Mouse (Mus musculus) spleen, adult 2 months (tissue): ENCODE data around the gene Olfr1419. TPM values are rescaled to one million over a fixed set of nuclear protein-coding genes. Genes with fewer than 3 reads are reported as not detected.
"Not testable (repeated sequence)": the region's sequence is repeated elsewhere in the genome, so short reads cannot be mapped to it uniquely, and the experiment has no call there.

Experiments used
- DNase-seq, 2 experiments: peaks; one replicate each; pipeline versions ENCODE4 v3.0.0 to v3.0.0-alpha.2; 2012 to 2021; ENCODE audit warnings: low spot score in 2 of 2, low read depth in 1 of 2
- H3K27ac ChIP-seq: fragments of 200-500 bp; 2 replicates; pipeline ENCODE4 v1.5.1; 2012; ENCODE audit warnings: low read length, inconsistent platforms; ENCODE audit not compliant: insufficient read depth
- H3K27me3 ChIP-seq: fragments of 200-500 bp; 2 replicates; pipeline ENCODE4 v1.6.1; 2012; ENCODE audit warnings: mild to moderate bottlenecking, moderate library complexity, low read length, inconsistent platforms; ENCODE audit not compliant: control insufficient read depth, insufficient read depth
- H3K36me3 ChIP-seq: fragments of 200-500 bp; 2 replicates; pipeline ENCODE4 v1.6.1; 2012; ENCODE audit warnings: mild to moderate bottlenecking, low read length, inconsistent platforms; ENCODE audit not compliant: control insufficient read depth, insufficient read depth
- H3K4me1 ChIP-seq: fragments of 200-500 bp; 2 replicates; pipeline ENCODE4 v1.6.1; 2011; ENCODE audit warnings: inconsistent platforms; ENCODE audit not compliant: control insufficient read depth, insufficient read depth, insufficient read length
- H3K4me3 ChIP-seq: fragments of 200-500 bp; 2 replicates; pipeline ENCODE4 v1.5.1; 2011; ENCODE audit warnings: mild to moderate bottlenecking, inconsistent platforms; ENCODE audit not compliant: insufficient read depth, insufficient read length; ENCODE audit errors: extremely low read depth
- CTCF ChIP-seq: fragments of 200-500 bp; IDR thresholded peaks from 2 replicates; pipeline ENCODE4 v1.5.1; 2011; ENCODE audit warnings: mild to moderate bottlenecking, inconsistent platforms; ENCODE audit not compliant: insufficient read depth, insufficient read length, insufficient replicate concordance; ENCODE audit errors: extremely low read depth
- POLR2A ChIP-seq: fragments of 200-500 bp; IDR thresholded peaks from 2 replicates; pipeline ENCODE4 v1.6.1; 2011; ENCODE audit warnings: low read depth, low read length, inconsistent platforms
- WGBS: fragments of 180-500 bp; shearing (Covaris S2); methylation state at CpG from one replicate; pipeline ENCODE4 v1.1.7; 2018; 5-methylcytosine and 5-hydroxymethylcytosine counted together
- polyA plus RNA-seq: library from polyadenylated mRNA; depleted of rRNA; stranded (reverse); fragments of >200 nt; gene quantifications from 2 replicates; pipeline ENCODE4 v1.2.3, GENCODE M21; 2012; rRNA removed

Olfr1419 gene
- polyA plus RNA-seq: not detected in 2 replicates

- no peak within 1 kb of the TSS for H3K27ac ChIP-seq
- H3K4me1 ChIP-seq: no peaks in the 10 kb centered on the region
- H3K4me3 ChIP-seq: no peak within 1 kb of the TSS
- no peak for DNase-seq
- H3K36me3 ChIP-seq: no peaks in the 10 kb centered on the region
- H3K27me3 ChIP-seq: no peaks in the 10 kb centered on the region
- 51% methylated on average over 1 of the region's 1 CpGs for WGBS
- TF ChIP-seq CTCF (no peak), POLR2A (no peak)
These were observed at the start of gene Olfr1419 for GRCm38 (mm10) chr19:11875006-11875405. Olfr1419 (minus strand) TSS chr19:11875106.

GRCm38 (mm10) chr19:11922515-11922914 is 47.6 kb upstream of the Olfr1419 start:
- not testable (repeated sequence) for H3K4me1 ChIP-seq, H3K4me3 ChIP-seq, H3K27me3 ChIP-seq, H3K27ac ChIP-seq, DNase-seq
- peaks cover 42% of the 10 kb centered on the region for H3K36me3 ChIP-seq
- 97% methylated on average over 2 of the region's 2 CpGs for WGBS

- peaks cover 39% of the 10 kb centered on the region for H3K36me3 ChIP-seq
- 97% methylated on average over 1 of the region's 1 CpGs for WGBS
These were observed 47.2 kb upstream of the Olfr1419 start for GRCm38 (mm10) chr19:11922068-11922467.

GRCm38 (mm10) chr19:11915804-11916203 is 40.9 kb upstream of the Olfr1419 start:
- Histone ChIP-seq H3K27me3 (no peaks in the 10 kb centered on the region), H3K4me1 (peaks cover 3% of the 10 kb centered on the region), H3K36me3 (peaks cover 10% of the 10 kb centered on the region), H3K4me3 (no peak overlapping the region), H3K27ac (no peak overlapping the region)
- DNase-seq: no peak
- 66% methylated on average over 2 of the region's 2 CpGs for WGBS
- TF ChIP-seq CTCF (no peak), POLR2A (no peak)

More at GRCm38 (mm10) chr19:11922068-11922467, 47.2 kb upstream of the Olfr1419 start:
- no peak for TF ChIP-seq POLR2A
- TF ChIP-seq CTCF: no peak
- H3K27me3 ChIP-seq: no peaks in the 10 kb centered on the region
- no peaks in the 10 kb centered on the region for H3K4me1 ChIP-seq
- no peak for DNase-seq
- H3K4me3 ChIP-seq: no peak overlapping the region
- no peak overlapping the region for H3K27ac ChIP-seq

- under 1% methylated on average over 40 of the region's 54 CpGs for WGBS
- peaks cover 3% of the 10 kb centered on the region for H3K4me1 ChIP-seq
- H3K4me3 ChIP-seq: peak overlapping the region; percentile 88
- no peaks in the 10 kb centered on the region for H3K27me3 ChIP-seq
- TF ChIP-seq POLR2A (no peak), CTCF (no peak)
- DNase-seq: peak; percentile 5 to 33
- peaks cover 4% of the 10 kb centered on the region; the same call in 1 of the 2 replicates for H3K36me3 ChIP-seq
- peak overlapping the region; percentile 75 for H3K27ac ChIP-seq
These were observed 37.7 kb upstream of the Olfr1419 start for GRCm38 (mm10) chr19:11912533-11913121.

GRCm38 (mm10) chr19:11912037-11912532 is 37.2 kb upstream of the Olfr1419 start, which contains the start of gene Patl1:
Patl1 (plus strand) TSS chr19:11912399.
- peak; percentile 66 for TF ChIP-seq POLR2A
- TF ChIP-seq CTCF: no peak
- no peaks in the 10 kb centered on the region for H3K27me3 ChIP-seq
- peaks cover 3% of the 10 kb centered on the region for H3K4me1 ChIP-seq
- 1% methylated on average over 53 of the region's 53 CpGs for WGBS
- H3K4me3 ChIP-seq: peak within 1 kb of the TSS; percentile 88
- DNase-seq: peak; percentile 95 to 96
- H3K36me3 ChIP-seq: peaks cover 4% of the 10 kb centered on the region; the same call in 1 of the 2 replicates
- peak within 1 kb of the TSS; percentile 82 for H3K27ac ChIP-seq

GRCm38 (mm10) chr19:11911603-11912002 is 36.7 kb upstream of the Olfr1419 start:
- DNase-seq: peak in 1 of 2 experiments; percentile 18
- Histone ChIP-seq H3K27ac (peak overlapping the region; percentile 82), H3K4me1 (peaks cover 3% of the 10 kb centered on the region), H3K36me3 (peaks cover 4% of the 10 kb centered on the region; the same call in 1 of the 2 replicates), H3K27me3 (no peaks in the 10 kb centered on the region), H3K4me3 (peak overlapping the region; percentile 88)
- TF ChIP-seq CTCF (no peak), POLR2A (no peak)
- WGBS: 1% methylated on average over 17 of the region's 17 CpGs
